Mouse (Mus musculus): Measurements from ENCODE around the gene Ak9.

The Ak9 gene

GRCm38 (mm10) chr10:41303639-41304444, at the start of gene Ak9:
TSS of gene Ak9 (plus strand) at chr10:41303980.
- DNase-seq (ENCODE audit: low read depth, low spot score), result peak; percentile 72

- no peak for DNase-seq (ENCODE audit: low read depth, low spot score)
Observed at GRCm38 (mm10) chr10:41260243-41261006, 43.4 kb upstream of the Ak9 start.

- DNase-seq (ENCODE audit: low read depth, low spot score), result no peak
Observed at GRCm38 (mm10) chr10:41261218-41261617, 42.6 kb upstream of the Ak9 start.

GRCm38 (mm10) chr10:41261889-41262288, 41.9 kb upstream of the Ak9 start:
- no peak for DNase-seq (ENCODE audit: low read depth, low spot score)

- DNase-seq (ENCODE audit: low read depth, low spot score), result no peak
Observed at GRCm38 (mm10) chr10:41271860-41272259, 31.9 kb upstream of the Ak9 start.

GRCm38 (mm10) chr10:41274871-41275270, 28.9 kb upstream of the Ak9 start:
- DNase-seq (ENCODE audit: low read depth, low spot score), result no peak

GRCm38 (mm10) chr10:41278808-41279207, 25.0 kb upstream of the Ak9 start:
- no peak for DNase-seq (ENCODE audit: low read depth, low spot score)

- DNase-seq (ENCODE audit: low read depth, low spot score), result no peak
Observed at GRCm38 (mm10) chr10:41280177-41280576, 23.6 kb upstream of the Ak9 start.

- DNase-seq (ENCODE audit: low read depth, low spot score), result no peak
Observed at GRCm38 (mm10) chr10:41280796-41281195, 23.0 kb upstream of the Ak9 start.

- DNase-seq (ENCODE audit: low read depth, low spot score), result no peak
Observed at GRCm38 (mm10) chr10:41282086-41282485, 21.7 kb upstream of the Ak9 start.

GRCm38 (mm10) chr10:41287618-41288017, 16.2 kb upstream of the Ak9 start:
- DNase-seq (ENCODE audit: low read depth, low spot score), result no peak

GRCm38 (mm10) chr10:41288074-41288473, 15.7 kb upstream of the Ak9 start:
- no peak for DNase-seq (ENCODE audit: low read depth, low spot score)

- DNase-seq (ENCODE audit: low read depth, low spot score), result peak; percentile 67
Observed at GRCm38 (mm10) chr10:41288771-41289415, 14.9 kb upstream of the Ak9 start.

GRCm38 (mm10) chr10:41291021-41291420, 12.8 kb upstream of the Ak9 start:
- DNase-seq (ENCODE audit: low read depth, low spot score), result no peak

GRCm38 (mm10) chr10:41293019-41293418, 10.8 kb upstream of the Ak9 start:
- DNase-seq (ENCODE audit: low read depth, low spot score), result no peak

- no peak for DNase-seq (ENCODE audit: low read depth, low spot score)
Observed at GRCm38 (mm10) chr10:41294734-41295133, 9.0 kb upstream of the Ak9 start.

GRCm38 (mm10) chr10:41295145-41295544, 8.6 kb upstream of the Ak9 start:
- no peak for DNase-seq (ENCODE audit: low read depth, low spot score)

GRCm38 (mm10) chr10:41300161-41300560, 3.6 kb upstream of the Ak9 start:
- no peak for DNase-seq (ENCODE audit: low read depth, low spot score)

GRCm38 (mm10) chr10:41302689-41303431, 920 bp upstream of the Ak9 start, which contains the start of gene Fig4:
TSS of gene Fig4 (minus strand) at chr10:41303260.
- DNase-seq (ENCODE audit: low read depth, low spot score), result peak; percentile 65

GRCm38 (mm10) chr10:41304961-41305455, 1.2 kb downstream of the Ak9 start:
- DNase-seq (ENCODE audit: low read depth, low spot score), result no peak

- DNase-seq (ENCODE audit: low read depth, low spot score), result no peak
Observed at GRCm38 (mm10) chr10:41308205-41308604, 4.4 kb downstream of the Ak9 start.

Data from WW6 (cell line).